Mouse (Mus musculus) thymus, adult 2 months (tissue): Measurements from ENCODE around the gene Patj. TPM values are rescaled to one million over a fixed set of nuclear protein-coding genes. Genes with fewer than 3 reads are reported as not detected.

Source experiments
- DNase-seq: peaks from one replicate; pipeline ENCODE4 v3.0.0; 2021
- H3K27ac ChIP-seq: fragments of 200-500 bp; 2 replicates; pipeline ENCODE4 v1.5.1; 2012; ENCODE audit warnings: low read length, control low read depth; ENCODE audit not compliant: control insufficient read depth, insufficient read depth
- H3K27me3 ChIP-seq: fragments of 200-500 bp; 2 replicates; pipeline ENCODE4 v1.6.1; 2012; ENCODE audit warnings: mild to moderate bottlenecking, low read length, moderate library complexity, mixed read lengths; ENCODE audit not compliant: control insufficient read depth, insufficient read depth
- H3K36me3 ChIP-seq: fragments of 200-500 bp; 2 replicates; pipeline ENCODE4 v1.6.1; 2012; ENCODE audit warnings: mild to moderate bottlenecking, low read length, moderate library complexity; ENCODE audit not compliant: control insufficient read depth, insufficient read depth
- H3K4me1 ChIP-seq: fragments of 200-500 bp; replicated peaks from 2 replicates; pipeline ENCODE4 v1.6.1; 2012; ENCODE audit warnings: low read length; ENCODE audit not compliant: control insufficient read depth, insufficient read depth
- H3K4me3 ChIP-seq: fragments of 200-500 bp; 2 replicates; pipeline ENCODE4 v1.5.1; 2012; ENCODE audit warnings: mild to moderate bottlenecking, low read length, control low read depth, moderate library complexity; ENCODE audit not compliant: control insufficient read depth, insufficient read depth
- CTCF ChIP-seq: fragments of 200-500 bp; IDR thresholded peaks from 2 replicates; pipeline ENCODE4 v1.5.1; 2012; ENCODE audit warnings: mild to moderate bottlenecking, control low read depth, low read length, moderate library complexity, borderline replicate concordance; ENCODE audit not compliant: control insufficient read depth, poor library complexity, insufficient read depth; ENCODE audit errors: extremely low read depth
- POLR2A ChIP-seq: fragments of 200-500 bp; IDR thresholded peaks from 2 replicates; pipeline ENCODE4 v1.6.1; 2012; ENCODE audit warnings: mild to moderate bottlenecking, low read length, control low read depth, moderate library complexity; ENCODE audit not compliant: control insufficient read depth, poor library complexity, insufficient read depth; ENCODE audit errors: extremely low read depth
- WGBS: fragments of 180-500 bp; shearing (Covaris S2); methylation state at CpG from one replicate; pipeline ENCODE4 v1.1.7; 2018; 5-methylcytosine and 5-hydroxymethylcytosine counted together
- polyA plus RNA-seq: library from polyadenylated mRNA; depleted of rRNA; stranded (reverse); fragments of >200 nt; gene quantifications from 2 replicates; pipeline ENCODE4 v1.2.3, GENCODE M21; 2012

Gene Patj
- polyA plus RNA-seq, 1 experiment, result 35.0 TPM

DNA sequence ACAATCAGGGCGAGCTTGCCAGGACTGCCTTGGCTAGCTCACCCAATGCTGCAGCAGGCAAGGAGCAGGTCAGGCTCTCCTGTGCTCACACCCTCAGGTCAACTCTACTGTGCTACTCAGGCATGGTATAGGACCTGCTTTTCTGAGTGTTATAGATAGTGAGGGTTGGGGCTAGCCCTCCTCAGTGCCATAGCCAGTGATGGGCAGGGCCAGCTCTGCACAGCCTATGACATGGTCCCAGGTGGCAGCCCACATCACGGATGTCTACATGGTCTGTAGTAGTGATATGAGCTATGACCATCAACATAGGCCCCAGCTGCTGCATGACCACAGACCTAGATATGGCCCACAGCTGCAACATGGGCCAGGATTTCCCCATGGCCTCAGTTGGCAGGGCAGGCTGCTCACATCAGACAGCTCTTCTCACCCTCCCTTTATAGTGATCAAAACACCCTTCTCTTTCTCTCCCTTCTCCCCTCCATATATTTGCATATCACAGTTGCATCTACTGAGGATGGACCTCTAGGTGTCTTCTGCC lies 66.3 kb downstream of the Patj start:
- TF ChIP-seq CTCF, result no peak
- no peak for TF ChIP-seq POLR2A
- no peak overlapping the region for H3K4me3 ChIP-seq
- no peak overlapping the region for H3K27ac ChIP-seq
- no peaks in the 10 kb centered on the region for H3K27me3 ChIP-seq
- 90% methylated on average over 2 of the region's 2 CpGs for WGBS
- no peaks in the 10 kb centered on the region for H3K4me1 ChIP-seq
- H3K36me3 ChIP-seq, result no peaks in the 10 kb centered on the region; the same call in 1 of the 2 replicates
- DNase-seq, result no peak

DNA sequence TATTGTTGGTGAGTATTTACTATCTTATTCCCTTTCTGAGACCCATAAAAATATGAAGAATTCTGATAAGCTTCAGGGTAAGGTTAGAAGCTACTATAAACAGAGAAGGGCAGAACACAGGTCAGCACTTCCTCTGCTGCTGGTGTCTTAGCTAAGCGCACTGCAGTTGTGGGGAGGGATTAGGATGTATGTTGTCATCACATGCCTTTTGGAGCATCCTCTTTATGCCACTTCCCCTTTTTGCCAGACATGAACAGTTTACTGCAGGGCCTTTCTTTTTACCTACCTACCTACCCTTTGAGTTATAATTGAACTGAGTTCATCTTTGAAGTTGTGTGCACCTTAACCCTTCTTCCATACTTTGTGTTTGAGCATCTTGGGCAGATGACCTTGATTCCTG lies 69.9 kb downstream of the Patj start:
- TF ChIP-seq CTCF (no peak), POLR2A (no peak)
- H3K27me3 ChIP-seq, result no peaks in the 10 kb centered on the region
- H3K36me3 ChIP-seq, result peaks cover 16% of the 10 kb centered on the region
- no peak overlapping the region for H3K27ac ChIP-seq
- WGBS, result 77% methylated on average over 1 of the region's 1 CpGs
- no peak for DNase-seq
- no peaks in the 10 kb centered on the region for H3K4me1 ChIP-seq
- no peak overlapping the region for H3K4me3 ChIP-seq

DNA sequence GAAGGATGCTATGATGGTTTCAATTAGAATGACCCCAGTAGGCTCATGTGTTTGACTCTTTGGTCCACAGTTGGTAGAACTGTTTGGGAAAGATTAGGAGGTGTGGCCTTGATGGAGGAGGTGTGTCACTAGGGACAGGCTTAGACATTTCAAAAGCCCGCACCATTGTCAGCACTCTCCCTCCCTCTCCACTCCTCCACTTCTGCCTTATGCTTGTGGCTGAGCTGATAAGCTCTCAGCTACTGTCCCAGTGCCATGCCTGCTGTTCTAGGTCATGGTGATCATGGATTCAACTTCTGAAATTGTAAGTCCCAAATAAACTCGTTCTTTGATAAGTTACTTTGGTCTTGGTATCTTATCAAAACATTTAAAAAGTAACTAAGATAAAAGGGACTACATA lies 70.3 kb downstream of the Patj start:
- H3K4me3 ChIP-seq, result no peak overlapping the region
- WGBS, result 96% methylated on average over 2 of the region's 2 CpGs
- no peak for DNase-seq
- H3K27ac ChIP-seq, result no peak overlapping the region
- H3K27me3 ChIP-seq, result no peaks in the 10 kb centered on the region
- peaks cover 16% of the 10 kb centered on the region for H3K36me3 ChIP-seq
- H3K4me1 ChIP-seq, result no peaks in the 10 kb centered on the region
- TF ChIP-seq CTCF, result no peak
- no peak for TF ChIP-seq POLR2A

DNA sequence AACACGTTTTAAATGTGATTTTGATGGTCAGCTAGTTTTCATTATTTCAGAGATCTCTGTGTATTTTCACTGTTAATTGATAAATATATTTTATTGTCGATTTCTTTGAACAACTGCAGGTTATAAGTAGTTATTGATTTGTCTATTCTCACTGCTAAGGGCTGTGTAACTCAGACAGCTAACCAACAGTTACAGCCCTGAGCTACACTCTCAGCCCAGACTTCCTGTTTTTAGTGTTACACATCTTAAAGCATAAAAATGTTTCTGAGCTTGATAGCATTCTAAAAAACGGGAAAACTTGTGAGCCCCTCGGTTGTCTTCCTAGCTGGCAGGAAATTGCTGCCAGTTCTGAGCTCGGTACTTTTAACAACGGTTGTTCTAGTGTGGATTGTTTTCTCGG lies 75.8 kb downstream of the Patj start:
- no peaks in the 10 kb centered on the region for H3K27me3 ChIP-seq
- TF ChIP-seq POLR2A, result no peak
- no peak for TF ChIP-seq CTCF
- H3K4me1 ChIP-seq, result no peaks in the 10 kb centered on the region
- 34% methylated on average over 7 of the region's 7 CpGs for WGBS
- no peak for DNase-seq
- H3K27ac ChIP-seq, result no peak overlapping the region
- no peak overlapping the region for H3K4me3 ChIP-seq
- H3K36me3 ChIP-seq, result peaks cover 16% of the 10 kb centered on the region

DNA sequence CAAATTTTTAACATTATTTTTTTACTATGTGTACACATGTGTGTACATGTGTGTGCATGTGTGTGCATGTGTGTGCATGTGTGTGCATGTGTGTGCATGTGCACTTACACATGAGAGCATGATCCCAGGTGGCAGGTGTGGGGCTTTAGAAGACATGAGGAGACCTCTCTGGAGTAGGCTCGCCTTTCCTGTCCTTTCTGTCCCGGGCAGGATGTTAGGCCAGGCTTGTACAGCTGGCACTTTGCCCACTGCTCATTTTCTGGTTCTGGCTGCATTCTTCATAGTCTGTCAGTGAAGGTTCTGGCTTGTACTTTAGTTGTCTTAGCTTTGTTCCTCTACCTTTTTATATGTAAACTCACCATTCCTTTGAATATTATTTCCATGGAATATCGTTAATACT lies 77.9 kb downstream of the Patj start:
- 81% methylated on average over 3 of the region's 3 CpGs for WGBS
- Histone ChIP-seq H3K4me3 (no peak overlapping the region), H3K36me3 (peaks cover 11% of the 10 kb centered on the region), H3K27me3 (no peaks in the 10 kb centered on the region), H3K4me1 (no peaks in the 10 kb centered on the region), H3K27ac (no peak overlapping the region)
- TF ChIP-seq POLR2A (no peak), CTCF (no peak)
- DNase-seq, result no peak

DNA sequence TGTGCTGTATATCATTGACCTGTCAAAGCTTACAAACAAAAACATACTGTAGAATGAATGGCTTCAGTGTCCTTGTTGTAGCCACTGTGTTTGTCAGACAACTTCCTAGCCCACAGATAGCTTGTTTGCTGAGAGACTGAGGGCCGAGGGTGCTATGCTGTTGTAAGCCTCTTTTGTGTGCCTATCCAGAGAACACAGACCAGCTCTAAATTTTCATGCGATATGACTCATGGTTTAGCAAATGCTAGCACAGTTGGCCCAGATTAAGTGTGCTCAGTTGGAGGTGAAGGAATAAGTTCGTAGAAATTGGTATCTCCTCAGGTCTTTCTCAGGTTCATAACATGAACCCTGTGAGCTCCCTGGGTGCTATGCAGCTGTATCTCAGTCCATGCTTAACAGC lies 82.4 kb downstream of the Patj start:
- H3K4me1 ChIP-seq, result no peaks in the 10 kb centered on the region
- no peak for DNase-seq
- H3K36me3 ChIP-seq, result no peaks in the 10 kb centered on the region
- H3K4me3 ChIP-seq, result no peak overlapping the region
- no peak overlapping the region for H3K27ac ChIP-seq
- WGBS, result 98% methylated on average over 3 of the region's 3 CpGs
- no peaks in the 10 kb centered on the region for H3K27me3 ChIP-seq
- TF ChIP-seq CTCF (no peak), POLR2A (no peak)

DNA sequence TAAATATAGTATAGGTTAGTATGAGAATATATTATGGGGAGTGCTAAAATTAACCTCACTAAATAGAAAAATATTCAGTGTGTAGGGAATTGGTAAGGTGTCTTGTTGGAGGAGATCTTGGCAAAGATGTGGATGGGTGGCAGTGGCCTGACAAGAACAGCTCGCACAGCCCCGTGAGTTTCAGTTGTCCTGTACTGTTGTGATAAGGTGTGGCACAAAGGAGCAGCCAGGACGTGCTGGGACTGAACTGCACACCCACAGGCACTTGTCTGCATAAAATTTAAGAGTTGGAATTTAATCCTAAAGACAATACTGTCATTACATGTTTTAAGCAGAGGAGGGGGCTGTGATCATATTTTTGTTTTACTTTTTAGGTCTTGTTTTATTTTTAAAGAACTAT lies 90.9 kb downstream of the Patj start:
- WGBS, result 92% methylated on average over 3 of the region's 3 CpGs

More for the DNA sequence above, 90.9 kb downstream of the Patj start:
- no peaks in the 10 kb centered on the region for H3K27me3 ChIP-seq
- H3K27ac ChIP-seq, result no peak overlapping the region
- no peaks in the 10 kb centered on the region; the same call in 1 of the 2 replicates for H3K36me3 ChIP-seq
- TF ChIP-seq POLR2A, result no peak
- no peak for TF ChIP-seq CTCF
- H3K4me1 ChIP-seq, result no peaks in the 10 kb centered on the region
- H3K4me3 ChIP-seq, result no peak overlapping the region
- no peak for DNase-seq
